Mouse (Mus musculus): Measurements from ENCODE around the gene Grhpr.

DNA sequence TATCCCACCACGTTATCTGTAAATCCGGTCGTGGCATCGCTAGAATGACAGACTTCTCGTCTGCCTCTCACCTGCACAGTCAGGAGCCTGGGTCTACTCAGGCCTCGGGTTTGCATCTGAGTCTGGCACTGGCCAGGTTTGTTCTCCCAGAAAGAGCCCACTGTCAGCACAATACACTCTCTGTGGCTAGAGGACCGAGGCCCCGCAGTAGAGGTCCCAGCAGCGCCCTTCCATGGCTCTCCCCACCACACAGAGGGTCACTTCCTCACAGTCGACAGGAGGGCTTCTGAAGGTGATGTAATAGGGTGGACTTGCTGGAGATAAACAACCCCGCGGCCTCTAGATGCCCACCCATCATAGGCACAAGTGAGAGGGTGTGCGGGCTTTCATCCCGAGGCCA is 7.3 kb upstream of the Grhpr start:
- TF ChIP-seq CTCF (IDR thresholded peaks at IDR 0.05; ENCODE audit: extremely low read depth, insufficient read depth, insufficient read length, insufficient replicate concordance) (no peak), POLR2A (IDR thresholded peaks at IDR 0.05; ENCODE audit: low read depth, low read length) (no peak)

Data from spleen, adult 2 months (tissue).